Mouse (Mus musculus) kidney, postnatal 10 days (tissue): ENCODE results near the gene Slc1a5.
A peak's percentile ranks its signal among the peaks of the same experiment; 100 is the strongest.

Source experiments
- DNase-seq: peaks from one replicate; pipeline ENCODE4 v3.0.0; 2021; ENCODE audit warnings: mixed read lengths

Slc1a5 gene

GRCm38 (mm10) chr7:16783224-16783688, 2.1 kb downstream of the Slc1a5 start:
- no peak for DNase-seq

DNA sequence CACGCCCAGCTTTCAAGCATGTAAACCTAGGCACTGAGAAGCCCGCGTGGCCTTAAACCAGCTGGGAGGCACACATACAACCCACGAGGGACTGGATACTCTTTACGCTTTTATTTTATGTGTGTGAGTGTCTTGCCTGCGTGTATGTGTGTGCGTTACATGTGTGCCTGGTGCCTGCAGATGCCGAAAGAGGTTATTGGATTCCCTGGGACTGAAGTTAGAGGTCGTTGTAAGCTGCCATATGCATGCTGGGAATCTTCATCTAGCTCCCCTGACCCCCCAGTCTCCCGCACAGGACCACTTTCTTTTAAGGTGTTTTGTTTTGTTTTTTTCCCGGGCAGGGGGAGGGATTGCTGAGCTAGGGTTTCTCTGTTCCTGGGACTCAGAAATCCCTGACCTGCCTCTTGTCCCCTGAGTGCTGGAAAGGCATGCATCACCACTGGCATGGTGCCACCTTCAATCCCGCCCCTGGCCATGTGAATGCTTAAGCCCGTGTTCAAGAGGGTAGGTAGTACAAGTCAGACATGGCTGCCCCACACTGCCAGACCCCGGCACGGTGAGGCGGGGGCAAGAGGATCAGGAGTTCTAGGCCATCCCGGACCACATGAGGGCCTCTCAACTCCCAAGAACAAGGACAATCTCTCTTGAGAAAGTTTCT, 2.7 kb downstream of the Slc1a5 start:
- DNase-seq: peak; percentile 87

- DNase-seq: peak; percentile 52
Measured at GRCm38 (mm10) chr7:16784498-16784976, 3.4 kb downstream of the Slc1a5 start.

- no peak for DNase-seq
Measured at GRCm38 (mm10) chr7:16785541-16786083, 4.5 kb downstream of the Slc1a5 start.

GRCm38 (mm10) chr7:16792316-16792715, 11.2 kb downstream of the Slc1a5 start:
- no peak for DNase-seq

GRCm38 (mm10) chr7:16793010-16793725, 12.0 kb downstream of the Slc1a5 start:
- no peak for DNase-seq

DNA sequence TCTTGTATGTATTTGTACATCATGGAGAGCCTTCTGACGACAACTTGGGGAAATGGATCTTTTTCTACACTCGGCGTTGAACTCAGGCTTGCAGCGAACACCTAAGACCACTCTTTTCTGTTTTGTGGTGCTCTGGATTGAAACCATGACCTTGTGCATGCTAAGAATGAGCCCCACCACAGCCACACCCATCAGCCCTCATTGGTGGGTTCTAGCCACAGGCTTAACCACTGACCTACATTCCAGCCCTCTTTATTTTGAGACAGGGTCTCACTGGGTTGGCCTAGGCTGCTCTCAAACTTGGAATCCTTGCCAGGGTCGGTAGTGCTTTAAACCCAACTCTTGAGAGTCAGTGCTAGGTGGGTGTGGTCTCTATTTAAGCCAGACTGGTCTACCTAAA, 13.7 kb downstream of the Slc1a5 start:
- no peak for DNase-seq

DNA sequence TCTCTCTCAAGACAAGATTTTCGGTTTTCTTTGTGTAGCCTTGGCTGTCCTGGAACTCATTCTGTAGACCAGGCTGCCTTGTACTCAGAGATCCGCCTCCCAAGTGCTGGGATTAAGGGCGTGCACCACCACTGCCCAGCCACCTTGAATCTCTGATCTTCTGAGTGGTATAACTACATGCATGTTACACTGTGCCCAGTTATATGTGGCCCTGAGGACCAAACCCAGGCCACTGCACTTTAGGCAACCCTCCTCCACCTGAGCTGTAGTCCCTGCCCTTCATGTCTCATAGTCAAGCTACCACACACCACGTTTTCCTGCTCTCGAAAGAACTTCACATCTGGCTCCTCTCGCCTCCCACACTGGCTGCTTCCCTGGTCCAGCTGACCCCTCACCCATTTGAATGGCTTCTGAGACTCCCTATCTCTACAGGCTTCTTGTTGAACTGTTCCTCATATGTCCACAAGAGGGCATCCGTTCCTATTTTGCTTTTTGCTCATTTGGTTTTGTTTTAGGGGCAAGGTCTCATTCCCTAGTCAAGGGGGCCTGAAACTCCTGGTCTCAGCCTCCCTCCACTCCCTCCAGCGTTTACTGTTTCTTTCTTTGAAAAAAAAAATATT, 23.4 kb downstream of the Slc1a5 start:
- DNase-seq: no peak

- DNase-seq: no peak
Measured at GRCm38 (mm10) chr7:16807936-16808335, 26.8 kb downstream of the Slc1a5 start.

DNA sequence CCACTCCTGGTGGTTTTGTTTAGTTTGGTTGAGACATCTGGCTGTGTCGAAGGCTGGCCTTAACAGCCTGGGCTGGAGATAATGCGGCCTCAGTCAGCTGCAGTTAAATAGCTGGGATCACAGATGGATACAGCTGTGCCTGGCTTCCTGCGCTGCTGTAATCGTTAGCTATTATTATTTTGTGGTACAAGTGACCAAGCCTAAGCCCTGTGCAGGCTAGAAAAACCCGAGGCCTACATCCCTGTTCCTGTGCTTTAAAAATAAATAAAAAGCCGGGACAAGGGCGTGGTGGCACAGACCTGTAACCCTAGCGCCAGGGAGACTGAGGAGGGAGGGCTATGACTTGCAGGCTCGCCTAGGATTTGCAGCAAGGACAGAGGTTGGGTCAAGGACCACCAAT, 27.5 kb downstream of the Slc1a5 start:
- peak; percentile 55 for DNase-seq

DNA sequence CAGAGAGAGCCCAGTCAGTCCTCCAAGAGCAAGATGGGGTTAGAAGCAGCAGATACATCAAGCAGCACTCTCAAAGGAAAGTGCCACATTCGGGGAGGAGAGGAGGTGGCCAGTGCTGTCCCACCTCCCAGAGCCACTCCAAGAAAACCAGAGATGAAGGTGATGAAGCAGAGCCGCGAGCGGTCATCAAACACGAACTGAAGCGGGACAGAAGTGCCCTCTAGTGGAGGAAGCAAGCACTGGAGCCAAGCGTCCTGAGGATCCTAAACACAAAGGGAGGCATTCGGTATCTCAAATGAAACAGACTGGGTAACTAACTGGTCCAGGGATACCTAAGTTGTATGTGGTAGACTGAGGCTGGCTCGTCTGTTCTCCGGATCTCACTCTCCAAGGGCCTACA, 28.6 kb downstream of the Slc1a5 start:
- peak; percentile 86 for DNase-seq

DNA sequence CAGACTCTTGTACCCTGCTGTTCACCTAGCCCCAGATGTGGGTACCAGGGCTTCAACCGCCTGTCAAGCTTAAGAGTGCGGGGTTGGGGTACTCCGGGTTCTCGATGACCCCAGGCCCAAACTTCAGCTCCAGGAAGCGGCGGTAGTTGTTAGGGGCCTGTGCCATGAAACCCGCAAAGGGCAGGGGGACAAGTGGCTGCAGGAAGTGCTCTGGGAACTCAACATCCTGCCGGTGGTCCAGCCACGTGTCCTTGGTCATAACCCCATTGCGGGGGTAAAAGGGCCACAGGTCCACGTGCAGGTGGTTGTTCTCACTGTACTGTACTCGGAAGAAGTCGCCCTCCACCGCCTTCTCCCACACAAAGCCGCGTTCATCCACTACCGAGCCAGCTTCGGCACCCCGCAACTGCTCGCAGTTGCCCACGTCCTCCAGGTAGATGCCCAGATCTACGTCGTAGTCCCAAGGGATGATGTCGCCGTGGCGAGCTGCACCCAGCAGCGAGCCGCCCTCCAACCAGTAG, 29.3 kb downstream of the Slc1a5 start:
- DNase-seq: no peak

DNA sequence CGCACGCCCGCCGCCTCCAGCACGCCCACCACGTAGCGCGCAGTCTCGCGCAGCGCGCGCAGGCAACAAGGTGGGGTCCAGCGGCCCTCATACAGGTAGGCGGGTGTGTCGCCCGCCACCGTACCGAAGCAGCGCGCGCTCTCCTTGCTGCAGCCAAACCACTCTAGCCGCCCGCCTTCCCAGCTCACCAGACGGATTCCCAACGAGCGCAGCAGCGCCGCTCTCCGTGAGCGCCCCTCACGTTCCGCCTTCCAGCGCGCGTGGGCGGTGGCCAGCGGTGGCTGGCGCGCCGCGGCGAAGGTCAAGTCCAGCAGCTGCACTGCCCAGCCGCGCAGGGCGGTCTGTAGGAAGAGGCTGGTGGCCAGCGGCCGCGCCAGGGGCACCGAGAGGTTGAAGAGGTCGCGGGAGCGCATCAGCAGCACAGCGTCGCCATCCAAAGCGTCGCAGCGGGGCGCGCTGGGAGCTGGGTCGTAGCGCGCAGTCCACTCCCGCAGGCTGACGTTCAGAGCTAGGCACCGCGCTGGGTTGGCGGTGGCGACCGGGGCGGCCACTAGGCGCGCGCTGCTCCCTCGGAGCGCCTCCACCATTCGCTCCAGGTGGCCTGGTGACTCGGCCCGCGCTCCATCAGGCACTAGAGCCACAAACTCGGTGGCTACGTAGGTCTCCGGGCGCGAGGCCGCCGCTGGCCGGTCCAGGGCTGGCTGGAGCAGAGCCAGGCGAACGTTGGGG, 29.9 kb downstream of the Slc1a5 start:
- peak; percentile 56 for DNase-seq

DNA sequence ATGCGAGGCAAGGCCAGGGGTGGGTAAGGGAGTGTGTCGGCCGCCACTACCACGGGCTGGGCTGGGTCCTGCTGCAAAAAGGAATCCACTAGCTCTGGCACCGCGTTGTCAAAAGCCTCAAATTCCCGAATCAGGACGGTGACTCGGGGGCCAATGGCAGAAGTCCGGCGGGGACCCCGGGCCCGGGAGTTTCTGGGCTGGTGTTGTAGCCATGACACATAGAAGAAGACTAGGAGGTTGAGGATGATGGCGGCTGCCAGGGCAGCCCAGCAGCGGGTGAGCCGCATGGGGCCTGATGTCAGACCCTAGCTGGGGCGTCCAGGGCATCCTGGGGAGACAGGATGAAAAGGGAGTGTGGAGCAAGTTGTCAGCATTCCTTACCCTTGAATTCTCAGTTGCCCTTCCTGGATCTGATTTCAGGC, 30.5 kb downstream of the Slc1a5 start:
- no peak for DNase-seq

GRCm38 (mm10) chr7:16812505-16812904, 31.4 kb downstream of the Slc1a5 start:
- DNase-seq: no peak

GRCm38 (mm10) chr7:16815351-16815941, 34.3 kb downstream of the Slc1a5 start, which contains the start of gene Strn4:
TSS of gene Strn4 (plus strand) at chr7:16815889.
- DNase-seq: peak; percentile 34

- peak; percentile 88 for DNase-seq
Measured at GRCm38 (mm10) chr7:16816078-16816474, 34.9 kb downstream of the Slc1a5 start.

GRCm38 (mm10) chr7:16816475-16817122, 35.5 kb downstream of the Slc1a5 start, which contains the start of gene Fkrp:
TSS of gene Fkrp (minus strand) at chr7:16816732.
- peak; percentile 79 for DNase-seq

DNA sequence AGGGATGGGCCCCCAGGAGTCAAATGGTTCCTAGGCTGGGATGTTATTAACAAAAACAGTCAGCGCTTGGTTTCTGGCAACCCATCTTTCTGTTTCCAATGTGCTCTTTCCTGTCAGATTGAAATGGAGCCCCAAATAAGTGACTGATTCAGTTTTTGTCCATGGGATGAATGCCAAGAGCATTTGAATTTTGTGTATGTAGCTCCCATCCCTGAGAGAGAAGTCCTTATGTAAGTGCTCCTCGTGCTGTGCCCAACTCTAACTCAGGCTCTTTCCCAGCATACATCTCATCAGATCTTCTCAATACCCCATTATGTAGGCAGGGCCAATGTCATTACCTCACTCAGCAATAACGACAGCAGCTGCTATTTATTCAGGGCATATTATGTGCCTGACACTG, 36.6 kb downstream of the Slc1a5 start:
- no peak for DNase-seq

DNA sequence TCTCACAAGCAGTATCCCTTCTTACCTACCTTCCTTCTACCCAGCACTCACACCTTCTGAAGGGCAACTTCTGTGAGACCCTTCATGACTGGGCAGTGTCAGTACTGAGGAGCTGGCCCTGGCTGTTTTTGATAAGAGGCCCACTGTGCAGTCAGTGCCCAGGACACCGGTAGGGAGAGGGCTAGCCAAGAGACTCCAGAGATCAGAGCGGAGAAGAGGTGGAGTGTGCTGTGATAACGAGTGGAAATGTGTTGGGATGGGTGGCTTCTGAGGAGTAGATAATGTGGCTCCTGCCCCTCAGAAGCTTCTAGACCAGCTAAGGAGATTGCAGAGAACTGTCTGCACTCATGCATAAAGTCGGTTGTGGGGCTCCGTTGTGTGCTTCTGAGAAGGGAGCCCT, 38.7 kb downstream of the Slc1a5 start:
- no peak for DNase-seq

GRCm38 (mm10) chr7:16820271-16820763, 39.2 kb downstream of the Slc1a5 start:
- no peak for DNase-seq
